Mouse (Mus musculus) heart, adult 9 months (tissue): ENCODE data around the gene Stk24.

Source experiments
- DNase-seq, 2 experiments: peaks; one replicate each; pipeline ENCODE4 v3.0.0; 2022; ENCODE audit warnings: low spot score in 2 of 2

Stk24 gene

GRCm38 (mm10) chr14:121379116-121379826 lies 540 bp downstream of the Stk24 start:
- DNase-seq, result peak; percentile 88

DNA sequence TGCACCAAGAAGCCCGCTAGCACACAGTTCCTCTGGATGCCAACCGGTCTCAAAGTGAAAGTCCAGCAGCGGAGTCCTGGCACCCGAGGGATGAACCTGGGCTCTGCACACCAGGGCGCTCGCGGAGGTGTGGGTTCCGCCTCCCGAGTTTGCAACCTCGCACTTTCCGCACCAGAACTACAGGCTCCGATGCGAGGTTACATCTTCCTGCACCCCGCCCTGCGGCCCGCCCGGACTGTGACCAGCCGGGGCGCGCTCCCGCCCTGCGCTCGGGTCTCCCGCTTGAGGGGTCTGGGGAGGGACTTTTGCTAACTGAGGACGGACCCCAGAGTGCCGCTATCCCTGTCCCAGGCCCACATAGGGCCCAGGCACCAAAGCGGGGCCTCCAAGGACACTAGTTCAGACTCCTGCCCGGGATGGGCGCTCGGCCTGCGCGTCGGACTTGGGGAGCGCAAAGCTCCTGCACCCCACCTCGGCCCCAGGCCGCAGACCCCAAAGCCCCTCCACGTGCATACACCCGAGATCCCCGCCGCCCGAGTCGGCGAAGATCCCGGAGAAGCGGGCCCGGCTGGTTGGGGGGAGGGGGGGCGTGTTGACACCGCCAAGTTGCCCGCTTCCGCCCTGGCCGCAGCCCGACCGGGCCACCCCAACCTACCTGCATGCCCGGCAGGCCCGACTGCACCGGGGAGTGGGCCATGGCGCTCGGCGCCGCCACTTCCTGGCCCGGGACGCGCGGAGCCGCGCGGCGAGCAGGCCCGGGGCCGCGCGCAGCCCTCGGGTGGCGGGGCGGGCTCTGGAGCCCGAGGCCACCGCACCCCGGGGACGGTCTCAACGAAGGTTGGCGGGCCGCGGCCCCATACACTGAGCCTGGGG lies 1.3 kb downstream of the Stk24 start:
- peak; percentile 47 to 66 for DNase-seq

- no peak for DNase-seq
Observed at GRCm38 (mm10) chr14:121376566-121376965, 3.2 kb downstream of the Stk24 start.

- no peak for DNase-seq
Observed at GRCm38 (mm10) chr14:121373901-121374300, 5.9 kb downstream of the Stk24 start.

DNA sequence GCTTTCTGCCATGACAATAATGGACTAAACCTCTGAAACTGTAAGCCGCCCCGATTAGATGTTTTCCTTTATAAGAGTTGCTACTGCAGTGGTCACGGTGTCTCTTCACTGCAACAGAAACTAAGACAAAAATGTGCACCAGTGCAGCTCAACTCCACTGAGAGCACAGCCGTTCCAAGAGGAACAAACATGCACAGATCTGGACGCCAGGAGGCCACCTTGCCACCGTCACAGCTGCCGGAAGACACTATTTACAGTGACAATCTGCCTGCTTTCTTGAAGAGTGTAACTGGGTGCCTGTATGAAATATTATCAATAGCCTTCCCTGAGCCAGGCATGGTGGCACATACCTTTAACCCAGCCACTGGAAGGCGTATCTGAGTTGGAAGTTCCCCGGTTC lies 6.8 kb downstream of the Stk24 start:
- DNase-seq, result no peak

DNA sequence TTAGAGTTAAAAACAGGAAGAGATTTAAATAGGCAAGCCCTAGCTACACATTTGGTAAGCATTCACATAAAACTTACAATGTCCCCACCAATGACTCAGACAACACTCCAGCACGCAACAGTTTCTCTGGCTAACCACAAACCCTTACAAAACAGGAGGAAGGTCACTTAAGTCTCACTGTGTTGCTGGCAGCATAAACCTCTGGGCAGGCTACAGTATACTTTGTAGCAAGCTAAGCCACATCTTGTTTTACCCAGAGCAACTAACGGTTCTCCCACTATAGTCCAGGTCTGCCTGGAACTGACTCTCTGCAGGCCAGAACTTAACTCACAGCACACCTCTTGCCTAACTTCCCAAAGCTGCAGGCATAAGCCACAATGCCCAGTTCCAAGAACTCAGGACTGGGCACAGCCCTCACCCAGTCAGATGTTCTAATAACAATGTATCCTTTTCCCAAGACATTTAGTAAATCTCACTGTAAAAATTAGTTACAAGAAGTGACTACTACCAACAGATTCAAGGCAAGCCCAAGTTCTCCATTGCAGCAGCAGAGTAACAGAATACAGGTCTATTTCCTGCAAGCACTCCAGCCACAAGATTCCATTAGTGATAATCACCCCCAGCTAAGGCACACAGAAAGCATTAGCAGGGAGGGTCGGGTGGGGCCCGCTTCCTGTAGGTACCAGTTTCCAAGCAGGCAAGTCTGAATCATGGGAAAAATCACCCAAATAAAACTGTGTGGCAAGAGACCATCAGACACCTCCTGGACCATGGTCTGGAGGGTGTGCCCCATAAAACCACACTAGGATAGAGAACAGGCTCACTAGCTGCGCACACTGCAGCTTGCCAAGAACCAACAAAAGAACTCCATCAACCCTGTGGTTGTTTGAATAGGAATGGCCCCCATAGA lies 7.6 kb downstream of the Stk24 start:
- DNase-seq, result no peak

DNA sequence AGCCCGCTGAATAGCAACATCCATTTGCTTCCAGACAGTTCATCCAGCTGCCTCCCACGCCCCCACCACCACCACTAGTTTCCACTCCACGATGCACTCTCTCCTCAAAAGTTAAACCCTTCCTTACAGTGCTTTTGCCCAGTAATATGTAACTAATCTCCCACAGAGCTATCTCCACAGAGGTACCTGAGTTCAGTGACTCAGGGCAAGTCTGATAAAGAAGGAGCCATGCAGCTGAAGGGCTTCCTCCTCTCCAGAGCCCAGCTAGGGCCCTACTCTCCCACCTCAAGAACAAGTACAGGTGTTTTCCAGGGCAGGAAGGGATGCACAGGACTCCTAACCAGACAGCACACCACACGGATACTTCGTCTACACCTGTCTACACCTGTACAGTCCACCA lies 10.4 kb downstream of the Stk24 start:
- no peak for DNase-seq

DNA sequence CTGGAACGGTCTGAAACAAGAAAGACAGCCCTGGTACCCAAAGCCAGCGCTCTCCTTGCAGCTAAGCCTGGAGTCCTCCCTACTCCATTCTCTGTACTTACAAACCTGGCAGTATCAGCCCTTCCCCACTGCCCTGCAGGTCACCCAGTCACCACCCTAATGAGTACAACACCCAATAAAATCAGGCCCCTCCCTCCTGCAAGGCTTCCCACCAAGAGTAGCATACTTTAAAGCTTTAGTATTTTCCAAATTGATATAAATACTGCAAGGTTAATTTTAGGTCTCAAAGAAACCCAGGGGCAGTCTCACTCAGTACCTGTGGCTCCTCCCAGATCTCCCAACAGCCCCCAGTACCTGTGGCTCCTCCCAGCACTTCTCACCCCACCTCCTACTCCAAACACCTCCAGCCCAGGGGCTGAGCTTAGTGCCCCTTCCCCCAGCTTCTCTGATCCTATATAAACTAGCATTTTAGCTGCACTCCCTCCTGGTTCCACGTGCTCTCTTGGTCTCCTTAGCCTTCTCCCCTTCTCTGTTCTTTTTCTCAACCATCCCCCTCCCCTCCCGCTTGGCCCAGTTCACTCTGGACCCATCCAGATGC lies 11.6 kb downstream of the Stk24 start:
- no peak for DNase-seq

- DNase-seq, result no peak
Observed at GRCm38 (mm10) chr14:121365991-121366728, 13.7 kb downstream of the Stk24 start.

DNA sequence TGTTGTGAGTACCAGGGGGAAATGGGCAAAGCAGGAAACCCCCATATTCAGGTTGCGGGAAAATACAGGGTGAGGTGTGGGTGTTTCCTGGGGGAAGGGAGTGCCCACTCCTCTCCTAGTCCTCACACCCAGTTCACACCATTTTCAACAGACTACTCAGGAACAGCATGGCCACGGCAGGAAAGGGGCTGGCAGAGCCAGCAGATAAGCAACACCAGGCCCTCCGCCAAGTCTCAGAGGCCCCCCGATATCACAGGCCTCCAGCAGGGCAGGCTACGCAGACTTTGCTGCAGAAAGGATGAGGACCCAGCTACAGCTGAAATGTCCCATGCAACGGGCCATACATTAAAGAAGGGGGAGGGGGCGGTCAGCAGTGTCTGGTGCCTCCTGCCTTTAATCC lies 14.4 kb downstream of the Stk24 start:
- no peak for DNase-seq

DNA sequence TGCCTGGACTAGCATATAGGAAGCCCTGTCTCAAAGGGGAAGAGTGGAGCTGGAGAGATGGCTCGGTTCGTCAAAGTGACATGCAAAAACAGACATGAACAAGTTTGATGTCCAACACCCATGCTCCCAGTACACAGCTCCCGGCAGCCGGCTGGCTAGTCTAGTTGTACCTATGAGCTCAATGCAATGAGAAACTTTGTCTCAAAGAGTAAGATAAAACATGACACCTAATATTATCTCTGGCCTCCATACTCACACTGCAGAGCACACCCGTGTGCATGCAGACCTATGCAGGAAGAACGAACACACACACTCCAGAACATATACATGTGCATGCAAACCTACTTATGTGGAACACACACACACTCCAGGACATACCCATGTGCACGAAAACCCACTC lies 15.5 kb downstream of the Stk24 start:
- no peak for DNase-seq

- DNase-seq, result peak; percentile 89
Observed at GRCm38 (mm10) chr14:121361319-121362114, 18.3 kb downstream of the Stk24 start.

- no peak for DNase-seq
Observed at GRCm38 (mm10) chr14:121359850-121360249, 20.0 kb downstream of the Stk24 start.

- DNase-seq, result no peak
Observed at GRCm38 (mm10) chr14:121359015-121359414, 20.8 kb downstream of the Stk24 start.

DNA sequence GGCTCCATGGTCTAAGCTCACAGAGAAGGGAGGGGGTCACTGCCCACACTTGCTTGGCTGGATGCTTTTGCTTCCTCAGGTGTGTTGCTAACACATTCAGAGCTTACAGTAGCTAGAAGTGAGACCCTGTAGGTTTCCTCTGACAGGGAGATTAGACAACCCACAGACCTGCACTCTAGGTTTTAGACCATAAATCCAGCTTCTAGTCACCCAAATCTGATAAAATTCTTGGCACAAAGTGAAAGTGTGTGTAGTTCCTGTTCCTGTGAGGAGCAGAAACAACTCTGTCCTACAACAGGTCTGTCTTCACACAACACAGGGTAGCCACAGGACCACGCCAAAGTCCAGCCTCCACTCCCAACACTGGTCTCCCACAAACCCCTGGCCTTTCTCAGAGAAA lies 21.5 kb downstream of the Stk24 start:
- DNase-seq, result no peak

DNA sequence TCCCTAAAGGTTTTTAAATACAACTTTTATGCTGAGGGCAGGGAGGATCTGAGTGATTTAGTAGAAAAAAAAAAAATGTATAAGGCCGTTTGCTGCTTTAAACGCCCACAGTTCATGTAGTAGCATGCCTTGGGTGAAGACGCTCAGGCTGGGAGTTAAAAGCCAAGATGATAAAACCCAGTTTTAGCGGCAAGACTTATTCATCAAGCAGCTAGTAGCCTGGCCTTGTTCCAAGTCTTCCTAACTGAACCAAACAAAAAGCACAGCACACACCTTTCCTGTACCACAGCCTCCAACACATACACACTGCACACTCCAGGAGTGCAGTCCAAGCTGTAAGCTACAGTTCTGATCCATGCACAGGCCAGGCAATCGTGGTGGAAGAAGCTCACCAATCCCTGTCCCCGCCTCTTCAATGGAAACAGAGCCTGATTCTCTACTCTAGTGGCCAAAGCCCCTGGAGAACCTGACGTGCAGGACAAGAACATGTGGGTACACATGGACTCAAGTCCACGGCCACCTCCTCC lies 23.4 kb downstream of the Stk24 start:
- DNase-seq, result no peak

- DNase-seq, result no peak
Observed at GRCm38 (mm10) chr14:121355732-121356131, 24.1 kb downstream of the Stk24 start.

- DNase-seq, result no peak
Observed at GRCm38 (mm10) chr14:121353648-121354377, 26.0 kb downstream of the Stk24 start.

DNA sequence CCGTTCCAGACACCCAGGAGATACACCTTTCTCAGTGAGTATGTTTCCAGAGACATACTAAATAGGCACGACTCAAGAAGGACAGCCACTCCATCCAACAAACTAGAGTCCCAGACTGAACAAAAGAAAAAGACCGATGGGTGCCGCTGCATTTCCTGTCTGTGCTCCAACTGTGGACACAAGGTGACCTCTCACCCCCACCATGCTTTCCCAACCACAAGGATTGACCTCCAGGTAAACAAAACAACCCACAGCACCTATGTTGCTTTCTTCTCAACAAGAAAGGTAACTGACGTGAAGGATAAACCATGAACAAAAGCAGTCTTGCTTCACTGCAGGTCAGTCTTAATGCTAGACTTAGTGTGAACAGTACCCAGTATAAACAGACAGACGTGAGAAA lies 27.1 kb downstream of the Stk24 start:
- no peak for DNase-seq
